Mouse (Mus musculus) naive thymus-derived CD4-positive, alpha-beta T cell, adult 5 months (primary cell): ENCODE data around the gene Dctn2. TPM values are rescaled to one million over a fixed set of nuclear protein-coding genes. Genes with fewer than 3 reads are reported as not detected.

Experiments
- polyA plus RNA-seq: library from polyadenylated mRNA; unstranded; fragments of 100-300 nt; shearing (Covaris generic); gene quantifications from one replicate; pipeline ENCODE4 v1.2.1, GENCODE M21; 2017

The Dctn2 gene
- polyA plus RNA-seq: 83.7 TPM

DNA sequence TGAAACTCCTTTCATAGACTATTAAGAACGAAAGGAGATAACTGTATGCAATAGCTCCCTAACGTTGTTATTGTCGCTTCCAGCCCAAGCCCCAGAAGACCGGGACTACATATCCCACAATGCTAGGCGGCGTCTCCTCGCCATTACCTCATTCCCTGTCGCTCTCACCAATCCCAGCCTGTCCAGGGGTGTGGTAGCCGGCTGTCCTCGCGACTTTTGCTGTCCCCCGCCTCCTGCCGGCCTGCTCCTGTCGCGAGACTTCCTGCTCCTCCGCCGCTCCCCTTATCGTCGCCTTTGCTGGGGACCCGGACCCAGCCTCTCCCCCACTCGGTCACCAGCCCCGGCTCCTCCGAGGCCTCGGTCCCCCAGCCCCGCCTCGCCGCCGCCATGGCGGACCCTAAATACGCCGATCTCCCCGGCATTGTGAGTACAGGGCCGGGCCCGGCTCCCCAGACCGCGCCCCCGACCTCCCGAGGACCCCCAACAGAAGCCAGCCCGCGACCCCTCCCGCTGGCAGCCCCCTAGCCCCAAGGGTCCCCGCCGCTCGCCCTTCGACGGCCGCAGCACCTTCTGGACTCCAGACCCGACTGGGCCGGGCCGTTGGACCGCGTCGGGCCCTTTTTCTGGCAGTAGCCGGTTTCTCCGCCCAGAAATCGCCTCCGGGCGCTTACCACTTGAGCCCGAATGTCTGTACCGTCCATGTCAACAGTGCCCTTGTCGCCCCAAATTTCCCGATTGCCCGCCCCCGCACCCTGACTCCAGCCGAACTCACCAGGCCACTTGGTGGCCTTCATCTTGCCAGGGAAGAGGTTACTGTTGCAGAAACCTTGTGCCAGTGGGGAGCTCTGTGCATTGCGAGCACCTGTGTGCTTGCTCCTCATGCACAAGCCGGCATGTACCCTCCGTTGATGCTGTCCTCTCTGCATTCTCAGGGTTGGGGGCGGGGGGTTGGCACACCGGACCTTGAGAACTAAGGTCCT, at the start of gene Dctn2:
TSS of gene Dctn2 (plus strand) at position 257 of the 980 bp plus-strand sequence.

DNA sequence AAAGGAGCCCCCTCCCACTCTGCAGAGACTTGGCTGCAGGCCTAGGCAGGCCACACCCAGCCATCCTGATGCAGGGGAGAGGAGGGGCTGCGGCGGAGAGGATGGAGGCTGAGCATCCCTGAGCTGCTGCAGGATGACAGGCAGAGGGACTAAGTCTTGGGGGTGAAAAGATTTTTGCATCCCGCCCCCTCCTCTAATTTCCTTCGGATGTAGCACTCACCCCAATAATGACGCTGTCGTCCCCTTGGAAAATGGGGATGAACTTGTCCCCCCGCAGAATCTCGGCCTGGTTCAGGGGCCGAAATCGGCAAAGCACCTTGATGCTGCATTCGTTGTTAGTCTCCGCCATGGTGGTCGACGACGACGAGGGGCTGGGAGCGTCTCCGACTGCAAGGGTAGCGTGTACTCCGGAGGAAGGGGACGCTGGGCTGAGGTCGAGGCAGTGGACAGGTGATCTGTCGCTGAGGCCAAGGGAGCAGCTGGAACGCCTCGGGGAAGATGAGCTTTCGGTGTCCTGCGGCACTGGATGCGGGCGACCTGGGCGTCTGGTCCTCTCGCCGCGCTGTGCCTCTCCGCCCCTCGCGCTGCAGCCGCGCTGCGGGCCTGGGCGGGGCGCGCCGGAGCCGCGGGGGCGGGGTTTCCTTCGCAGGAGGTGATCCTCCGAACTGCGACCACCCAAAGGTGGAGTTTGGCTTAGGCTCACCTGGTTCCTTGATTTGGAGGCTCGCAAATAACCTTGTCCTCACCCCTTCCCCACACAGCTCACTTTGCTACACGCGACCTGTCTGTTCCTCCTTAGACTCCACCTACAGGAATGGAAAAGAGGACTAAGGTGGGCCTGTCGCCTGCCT, 3.4 kb upstream of the Dctn2 start, which contains the start of gene Kif5a:
TSS of gene Kif5a (minus strand) at position 801 of the 851 bp plus-strand sequence.

DNA sequence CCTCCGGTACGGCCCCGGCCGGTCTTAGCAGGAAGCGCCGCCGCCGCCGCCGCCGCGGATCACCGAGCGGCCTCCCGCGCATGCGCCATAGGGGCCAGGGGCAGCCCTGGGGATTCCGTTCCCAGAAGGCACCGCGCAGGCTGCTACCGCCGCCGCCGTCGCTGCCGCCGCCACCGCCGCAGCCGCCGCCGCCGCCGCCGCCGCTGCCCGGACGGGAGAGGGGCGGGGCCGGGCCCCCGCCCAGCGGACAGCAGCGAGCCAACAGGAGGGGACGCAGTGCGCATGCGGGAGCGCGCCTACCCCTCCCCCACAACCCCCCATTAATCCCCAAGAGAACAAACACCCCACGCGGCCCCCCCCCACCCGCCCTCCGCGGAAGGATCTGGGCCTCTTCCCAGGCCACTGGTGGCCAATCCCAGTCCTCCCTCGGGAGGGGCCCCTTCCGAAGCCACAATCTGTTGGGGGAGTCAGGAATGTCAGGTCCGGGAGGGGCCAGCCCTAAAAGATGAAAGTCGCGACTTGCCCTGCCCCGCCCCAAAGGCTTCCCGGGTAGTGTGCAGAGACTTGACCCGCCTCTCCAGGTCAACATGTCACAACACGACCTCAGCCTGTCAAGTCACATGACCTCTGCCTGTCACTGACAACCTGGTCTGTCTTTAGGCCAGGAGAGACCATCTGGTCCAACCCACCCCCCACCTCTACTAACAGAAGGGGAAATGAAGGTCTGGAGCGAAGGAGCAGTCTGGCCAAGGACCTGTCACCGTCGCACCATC, 22.8 kb downstream of the Dctn2 start, which contains the start of gene Mbd6:
TSS of gene Mbd6 (minus strand) at position 219 of the 773 bp plus-strand sequence.

DNA sequence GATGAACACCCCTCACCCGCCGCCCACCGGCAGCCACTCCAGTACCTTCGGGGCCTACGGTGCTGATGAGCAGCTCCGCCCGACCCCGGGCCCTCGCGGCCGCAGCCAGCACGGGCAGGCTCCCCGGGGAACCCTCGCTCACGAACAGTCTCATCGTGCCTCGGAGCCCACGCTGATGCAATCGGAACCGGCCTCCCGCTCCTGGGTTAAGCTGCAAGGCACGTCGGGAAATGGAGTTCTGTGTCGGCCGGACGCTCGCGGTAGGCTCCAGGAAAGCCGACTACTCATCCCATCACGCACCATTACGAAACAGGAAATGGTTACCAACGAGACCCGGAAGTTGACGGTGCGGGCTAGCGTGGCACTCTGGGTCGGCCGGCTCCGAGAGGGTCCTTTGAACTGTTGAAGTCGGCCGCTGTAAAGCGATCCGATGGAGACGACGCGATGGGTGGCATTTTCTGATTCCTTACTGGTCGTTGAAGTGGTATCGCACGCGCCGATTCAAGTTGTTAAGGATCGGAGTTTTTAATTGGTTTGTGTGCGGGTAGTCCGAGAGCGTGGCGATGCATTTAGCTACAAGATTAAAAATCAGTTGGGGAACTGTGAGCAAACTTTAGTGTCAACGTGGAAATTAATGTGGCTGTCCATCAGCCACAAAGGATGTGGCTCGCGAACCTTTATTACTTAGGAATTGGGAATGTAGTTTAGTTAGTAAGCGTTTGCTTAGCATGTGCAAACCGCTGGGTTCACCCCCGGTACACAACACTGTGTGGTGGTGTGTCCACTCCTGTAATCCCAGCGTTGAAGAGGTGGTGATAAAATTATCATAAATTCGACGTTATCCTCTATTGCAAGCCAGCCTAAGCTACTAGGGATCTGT, 45.5 kb downstream of the Dctn2 start, which contains the start of gene Mars:
TSS of gene Mars (minus strand) at position 311 of the 880 bp plus-strand sequence.

DNA sequence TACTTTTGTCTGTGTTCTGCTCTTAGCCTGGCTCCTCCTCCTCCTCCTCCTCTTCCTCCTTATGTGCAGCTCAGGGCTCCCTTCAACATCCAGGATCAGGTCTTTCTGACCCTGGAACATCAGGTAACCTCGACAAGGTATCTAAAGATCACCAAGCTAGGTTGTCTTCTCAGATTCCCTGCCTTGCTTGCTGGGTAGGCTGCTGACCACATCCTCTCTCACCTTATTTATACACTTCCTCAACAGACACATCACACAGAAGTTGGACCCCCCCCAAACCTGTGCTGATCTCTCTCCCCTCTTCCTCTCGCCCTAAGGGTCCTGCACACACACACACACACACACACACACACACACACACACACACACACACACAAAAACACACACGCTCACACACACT, 55.5 kb downstream of the Dctn2 start, which contains the start of gene Arhgap9:
TSS of gene Arhgap9 (plus strand) at position 344 of the 400 bp plus-strand sequence.

Other genes starting within 250 kb of the Dctn2 start
- 20.8 TPM for gene Tsfm, start 235.5 kb upstream of the Dctn2 start, polyA plus RNA-seq
- 25.5 TPM for gene Mettl1, start 225.0 kb upstream of the Dctn2 start, polyA plus RNA-seq
- gene Eef1akmt3, start 224.9 kb upstream of the Dctn2 start, polyA plus RNA-seq: not detected
- gene Cyp27b1, start 218.1 kb upstream of the Dctn2 start, polyA plus RNA-seq: not detected
- 1.1 TPM for gene March9, start 206.2 kb upstream of the Dctn2 start, polyA plus RNA-seq
- 124 TPM for gene Cdk4, start 202.8 kb upstream of the Dctn2 start, polyA plus RNA-seq
- gene Tspan31, start 196.1 kb upstream of the Dctn2 start, polyA plus RNA-seq: 25.6 TPM
- 18.8 TPM for gene Agap2, start 191.1 kb upstream of the Dctn2 start, polyA plus RNA-seq
- 122 TPM for gene Os9, start 145.2 kb upstream of the Dctn2 start, polyA plus RNA-seq
- 512 TPM for gene B4galnt1, start 101.1 kb upstream of the Dctn2 start, polyA plus RNA-seq
- gene Slc26a10, start 85.7 kb upstream of the Dctn2 start, polyA plus RNA-seq: 7.0 TPM
- not detected for gene Arhgef25, start 76.3 kb upstream of the Dctn2 start, polyA plus RNA-seq
- 49.2 TPM for gene Dtx3, start 70.6 kb upstream of the Dctn2 start, polyA plus RNA-seq
- gene Pip4k2c, start 54.8 kb upstream of the Dctn2 start, polyA plus RNA-seq: 25.0 TPM
- gene Kif5a, start 3.0 kb upstream of the Dctn2 start, polyA plus RNA-seq: not detected
- gene Mbd6, start 22.6 kb downstream of the Dctn2 start, polyA plus RNA-seq: 8.6 TPM
- gene Mars, start 45.4 kb downstream of the Dctn2 start, polyA plus RNA-seq: 62.5 TPM
- gene Arhgap9, start 55.6 kb downstream of the Dctn2 start, polyA plus RNA-seq: 264 TPM
- gene Gli1, start 75.6 kb downstream of the Dctn2 start, polyA plus RNA-seq: 0.47 TPM
- not detected for gene Inhbe, start 88.0 kb downstream of the Dctn2 start, polyA plus RNA-seq
- gene Inhbc, start 104.1 kb downstream of the Dctn2 start, polyA plus RNA-seq: not detected
- 33.6 TPM for gene R3hdm2, start 114.0 kb downstream of the Dctn2 start, polyA plus RNA-seq
- gene Stac3, start 235.3 kb downstream of the Dctn2 start, polyA plus RNA-seq: not detected
- not detected for gene Ndufa4l2, start 248.6 kb downstream of the Dctn2 start, polyA plus RNA-seq